Mouse (Mus musculus) megakaryocyte-erythroid progenitor cell, adult 5-6 weeks (primary cell): ENCODE results near the gene Npc2. TPM values are rescaled to one million over a fixed set of nuclear protein-coding genes. Genes with fewer than 3 reads are reported as not detected.
A peak's percentile ranks its signal among the peaks of the same experiment; 100 is the strongest.

Experiments used
- ATAC-seq: replicated peaks from 2 replicates; pipeline ENCODE4 v1.8.0; 2016; ENCODE audit warnings: mild to moderate bottlenecking, inconsistent platforms; ENCODE audit not compliant: severe bottlenecking, poor library complexity, low FRiP score, low TSS enrichment
- total RNA-seq, 2 experiments: library from RNA; stranded (forward) in 1 of 2; stranded (reverse) in 1 of 2; fragments of 200-1000, 215-1000 nt in 1 of 2; fragments of >200 nt in 1 of 2; fragmentation: Nextera tagmentation in 1 of 2; gene quantifications; 2 replicates each; pipeline ENCODE4 v1.2.3; 2014 to 2017

Npc2 gene
- total RNA-seq, 2 experiments from 2014 or later, result 34.6 to 53.2 TPM

- ATAC-seq, result no peak
These were observed 24.8 kb downstream of the Npc2 start for GRCm38 (mm10) chr12:84748134-84748533.

- ATAC-seq, result no peak
These were observed 27.3 kb downstream of the Npc2 start for GRCm38 (mm10) chr12:84745700-84746099.

- ATAC-seq, result no peak
These were observed 29.5 kb downstream of the Npc2 start for GRCm38 (mm10) chr12:84743496-84743895.

GRCm38 (mm10) chr12:84733366-84733765 lies 39.6 kb downstream of the Npc2 start:
- no peak for ATAC-seq

GRCm38 (mm10) chr12:84728421-84728820 lies 44.5 kb downstream of the Npc2 start:
- no peak for ATAC-seq

- ATAC-seq, result no peak
These were observed 45.5 kb downstream of the Npc2 start for GRCm38 (mm10) chr12:84727434-84727833.

GRCm38 (mm10) chr12:84726986-84727385 lies 46.0 kb downstream of the Npc2 start:
- ATAC-seq, result no peak

- no peak for ATAC-seq
These were observed 46.6 kb downstream of the Npc2 start for GRCm38 (mm10) chr12:84726391-84726790.

- ATAC-seq, result no peak
These were observed 54.3 kb downstream of the Npc2 start for GRCm38 (mm10) chr12:84718462-84719244.

GRCm38 (mm10) chr12:84714578-84714977 lies 58.4 kb downstream of the Npc2 start:
- no peak for ATAC-seq

GRCm38 (mm10) chr12:84709842-84710439 lies 63.0 kb downstream of the Npc2 start:
- peak; percentile 91 for ATAC-seq

- ATAC-seq, result no peak
These were observed 65.1 kb downstream of the Npc2 start for GRCm38 (mm10) chr12:84707804-84708203.

- no peak for ATAC-seq
These were observed 66.1 kb downstream of the Npc2 start for GRCm38 (mm10) chr12:84706886-84707285.

Other genes with a start within 250 kb of the Npc2 start
- not detected in 2 replicates for gene Vsx2, start 203.4 kb downstream of the Npc2 start, total RNA-seq (2014; fragmentation: Nextera tagmentation)
- not detected in 2 replicates for gene Vsx2, start 203.4 kb downstream of the Npc2 start, total RNA-seq (2017)
- 6.9 and 9.9 TPM in 2 replicates for gene Abcd4, start 155.7 kb downstream of the Npc2 start, total RNA-seq (2014; fragmentation: Nextera tagmentation)
- 4.5 and 6.0 TPM in 2 replicates for gene Abcd4, start 155.7 kb downstream of the Npc2 start, total RNA-seq (2017)
- gene Vrtn, start 132.1 kb downstream of the Npc2 start, total RNA-seq (2014; fragmentation: Nextera tagmentation), result not detected in 2 replicates
- not detected in 2 replicates for gene Vrtn, start 132.1 kb downstream of the Npc2 start, total RNA-seq (2017)
- not detected in 2 replicates for gene Syndig1l, start 74.3 kb downstream of the Npc2 start, total RNA-seq (2014; fragmentation: Nextera tagmentation)
- gene Syndig1l, start 74.3 kb downstream of the Npc2 start, total RNA-seq (2017), result not detected in 2 replicates
- gene Isca2, start 99 bp upstream of the Npc2 start, total RNA-seq (2014; fragmentation: Nextera tagmentation), result 178 and 198 TPM in 2 replicates
- gene Isca2, start 99 bp upstream of the Npc2 start, total RNA-seq (2017), result 66.4 and 79.4 TPM in 2 replicates
- gene Ltbp2, start 103.4 kb upstream of the Npc2 start, total RNA-seq (2014; fragmentation: Nextera tagmentation), result not detected in 2 replicates
- not detected in 2 replicates for gene Ltbp2, start 103.4 kb upstream of the Npc2 start, total RNA-seq (2017)
- gene Fcf1, start 197.7 kb upstream of the Npc2 start, total RNA-seq (2014; fragmentation: Nextera tagmentation), result 234 and 237 TPM in 2 replicates
- 147 and 211 TPM in 2 replicates for gene Fcf1, start 197.7 kb upstream of the Npc2 start, total RNA-seq (2017)
- 39.2 and 51.6 TPM in 2 replicates for gene Arel1, start 197.7 kb upstream of the Npc2 start, total RNA-seq (2014; fragmentation: Nextera tagmentation)
- gene Arel1, start 197.7 kb upstream of the Npc2 start, total RNA-seq (2017), result 38.8 and 48.6 TPM in 2 replicates
- gene Ylpm1, start 223.2 kb upstream of the Npc2 start, total RNA-seq (2014; fragmentation: Nextera tagmentation), result 97.2 and 106 TPM in 2 replicates
- gene Ylpm1, start 223.2 kb upstream of the Npc2 start, total RNA-seq (2017), result 35.0 and 77.3 TPM in 2 replicates